Mouse (Mus musculus) urinary bladder, postnatal 25 days (tissue): ENCODE measurements around the gene 2510002D24Rik.
"Not testable (repeated sequence)": the region's sequence is repeated elsewhere in the genome, so short reads cannot be mapped to it uniquely, and the experiment has no call there.

Experiments
- DNase-seq: peaks from one replicate; pipeline ENCODE4 v3.0.0; 2022; ENCODE audit warnings: low spot score

Gene 2510002D24Rik

GRCm38 (mm10) chr16:18849521-18850190 lies 13.3 kb downstream of the 2510002D24Rik start:
- not testable (repeated sequence) for DNase-seq

- no peak for DNase-seq
Measured at GRCm38 (mm10) chr16:18858551-18858950, 22.2 kb downstream of the 2510002D24Rik start.

DNA sequence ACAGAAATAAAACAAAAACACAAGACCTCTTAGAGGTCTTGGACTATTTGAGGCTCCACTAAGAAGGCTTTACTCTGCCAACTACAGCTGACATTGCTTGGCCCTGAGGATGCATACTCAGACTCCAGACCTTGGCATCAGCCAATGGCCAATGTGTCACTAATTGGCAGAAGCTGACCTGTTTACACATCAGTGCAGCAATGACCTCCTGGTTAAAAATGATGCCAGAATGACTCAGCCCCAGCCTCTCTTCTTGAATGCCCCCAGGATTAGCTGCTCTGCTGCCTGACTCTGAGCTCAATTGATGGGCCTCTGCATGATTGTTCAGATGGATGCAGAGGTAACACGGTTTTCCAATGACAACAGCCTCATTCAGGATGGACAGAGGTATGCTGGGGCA lies 23.8 kb downstream of the 2510002D24Rik start:
- no peak for DNase-seq

- not testable (repeated sequence) for DNase-seq
Measured at GRCm38 (mm10) chr16:18870495-18870894, 34.1 kb downstream of the 2510002D24Rik start.

- DNase-seq, result no peak
Measured at GRCm38 (mm10) chr16:18876091-18876441, 39.7 kb downstream of the 2510002D24Rik start.

DNA sequence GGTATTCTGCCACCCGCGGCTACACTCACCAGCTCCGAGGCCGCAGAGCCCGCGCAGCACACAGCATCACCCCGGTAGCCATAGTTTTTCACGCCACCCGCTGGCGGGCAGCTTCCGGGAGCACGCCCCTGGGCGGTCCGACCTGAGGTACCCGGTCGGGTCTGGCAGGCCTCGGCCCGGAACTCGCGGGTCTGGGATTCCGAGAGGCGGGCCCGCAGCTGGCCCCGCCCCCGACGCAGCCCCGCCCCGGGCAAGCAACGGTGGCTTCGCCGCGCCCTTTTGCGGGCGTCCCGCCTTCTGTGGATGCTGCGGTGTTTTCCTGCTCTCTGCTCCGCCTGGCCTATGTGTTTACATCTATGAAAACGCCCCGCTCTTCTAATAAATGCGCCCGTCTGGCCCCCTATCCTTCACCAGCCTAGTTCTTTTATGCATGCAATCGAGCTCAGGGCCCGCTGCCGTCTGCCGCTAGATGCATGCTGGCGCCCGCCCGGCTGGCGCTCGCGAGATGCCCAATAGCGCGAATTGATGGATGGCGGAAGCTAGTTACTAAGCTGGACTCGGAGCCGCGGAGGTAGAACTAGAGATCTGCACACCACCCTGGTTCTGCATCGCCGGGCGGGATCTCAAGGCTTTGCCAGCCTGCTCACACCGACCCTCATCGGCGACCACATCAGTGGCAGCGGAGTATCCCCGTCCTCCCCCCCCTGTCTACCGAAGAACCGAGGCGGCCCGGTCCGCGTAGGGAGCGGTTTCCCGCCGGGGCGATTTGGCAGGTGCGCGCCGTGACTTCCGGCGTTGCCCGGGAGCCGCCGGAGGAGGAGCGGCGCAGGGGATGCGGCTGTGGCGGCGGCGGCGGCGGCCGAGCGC lies 40.3 kb downstream of the 2510002D24Rik start, which contains the start of the genes Mrpl40 and Hira:
TSS of gene Mrpl40 (minus strand) at position 421 of the 867 bp plus-strand sequence.
TSS of gene Hira (plus strand) at position 596 of the 867 bp plus-strand sequence.
- DNase-seq, result peak; percentile 94

- peak; percentile 35 for DNase-seq
Measured at GRCm38 (mm10) chr16:18877386-18878090, 41.2 kb downstream of the 2510002D24Rik start.

DNA sequence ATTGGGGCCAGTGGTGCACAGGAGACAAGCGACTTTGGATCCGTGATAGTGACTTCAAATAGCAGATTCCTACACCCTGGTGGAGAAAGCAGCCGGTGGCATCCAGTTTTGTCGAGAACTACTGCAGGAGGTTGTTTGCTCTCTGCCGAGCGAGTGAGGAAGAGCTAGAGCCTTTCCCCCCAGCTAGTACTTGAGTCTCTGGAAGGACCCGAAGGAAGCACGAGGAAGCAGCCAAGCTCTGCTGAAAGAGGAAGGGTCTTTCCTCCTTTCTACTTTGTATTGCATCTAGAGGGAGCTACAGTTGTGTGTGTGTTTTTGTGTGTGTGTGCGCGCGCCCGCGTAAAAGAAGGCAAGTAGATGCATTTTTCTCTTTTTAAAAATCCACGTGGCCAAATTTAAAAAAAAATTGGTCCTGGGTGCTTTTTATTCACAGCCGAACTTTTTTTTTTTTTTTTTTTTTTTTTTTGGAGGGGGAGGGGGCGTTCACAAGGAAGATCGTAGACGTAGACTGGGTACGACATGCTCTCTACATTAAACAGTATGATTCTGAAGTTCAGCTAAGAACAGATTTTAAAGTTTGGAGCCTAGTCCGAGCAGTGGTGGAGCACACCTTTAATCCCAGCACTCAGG lies 41.8 kb downstream of the 2510002D24Rik start:
- no peak for DNase-seq

- no peak for DNase-seq
Measured at GRCm38 (mm10) chr16:18884044-18884443, 47.7 kb downstream of the 2510002D24Rik start.
